Mouse (Mus musculus) heart, postnatal 0 days (tissue): Measurements from ENCODE around the gene Immp2l.

Experiments
- CTCF ChIP-seq: IDR thresholded peaks from 2 replicates; pipeline ENCODE4 v1.5.1; 2016; ENCODE audit warnings: antibody characterized with exemption, control low read depth, low read depth
- EP300 ChIP-seq: IDR thresholded peaks from 2 replicates; pipeline ENCODE4 v1.6.1; 2016; ENCODE audit warnings: antibody characterized with exemption, low read depth

DNA sequence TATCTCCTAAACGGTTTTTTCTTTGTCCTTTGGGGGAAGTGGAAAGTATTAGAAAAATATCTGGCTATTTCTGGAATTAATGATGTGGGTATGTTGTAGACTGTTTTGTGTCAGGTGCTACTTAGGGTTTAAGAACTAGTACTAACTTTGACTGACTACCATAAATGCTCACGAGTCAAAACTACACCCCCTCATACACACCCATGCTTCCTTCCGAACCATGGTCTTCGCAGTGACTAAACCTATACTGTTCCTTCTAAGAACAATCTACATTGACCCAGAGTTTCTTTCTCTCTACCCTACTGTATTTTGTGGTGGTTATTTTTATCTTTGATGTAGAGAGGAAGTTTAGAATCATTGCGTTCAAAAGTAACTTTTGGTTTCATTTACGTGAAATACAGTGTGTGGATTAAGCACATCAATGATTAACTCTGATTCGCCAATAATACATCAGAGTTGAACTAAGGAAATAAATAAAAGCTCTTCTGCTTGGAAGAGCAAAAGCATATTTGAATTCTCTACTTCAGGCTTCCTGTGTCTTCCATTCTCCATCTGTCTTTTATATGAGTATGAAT lies 828.1 kb downstream of the Immp2l start:
- no peak for TF ChIP-seq CTCF
- TF ChIP-seq EP300, result no peak
